Mouse (Mus musculus) erythroblast, embryonic 14.5 days (primary cell): ENCODE results near the gene Mmp24.

Source experiments
- GATA1 ChIP-seq: IDR thresholded peaks from 2 replicates; pipeline ENCODE4 v1.6.1; 2012; ENCODE audit warnings: low read length, inconsistent platforms, mixed read lengths
- TAL1 ChIP-seq: IDR thresholded peaks from 3 replicates; pipeline ENCODE4 v1.6.1; 2012; ENCODE audit warnings: low read length, inconsistent platforms, mixed read lengths

DNA sequence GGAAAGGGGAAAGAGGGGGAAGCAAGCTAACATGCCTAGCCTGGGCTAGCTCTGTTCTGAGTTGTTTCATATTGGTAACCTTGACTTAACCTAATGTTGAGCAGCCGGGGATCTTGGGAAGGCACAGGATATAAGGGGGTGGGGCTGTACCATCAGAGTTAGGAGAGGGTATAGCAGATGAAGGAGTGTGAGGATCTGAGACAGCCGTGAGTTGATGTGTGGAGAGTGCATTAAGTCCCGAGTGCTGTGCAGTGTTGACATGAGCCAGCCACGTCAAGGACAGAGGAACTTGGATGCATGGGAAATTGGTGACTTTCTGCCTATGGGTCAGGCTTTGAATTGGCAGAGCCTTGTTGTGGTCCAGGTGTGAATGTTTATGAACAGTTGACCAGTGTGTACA is 37.5 kb downstream of the Mmp24 start:
- TF ChIP-seq GATA1 (no peak), TAL1 (no peak)
